Mouse (Mus musculus) heart, postnatal 0 days (tissue): ENCODE results near the gene Mog.

Experiments used
- CTCF ChIP-seq: IDR thresholded peaks from 2 replicates; pipeline ENCODE4 v1.5.1; 2016; ENCODE audit warnings: antibody characterized with exemption, control low read depth, low read depth
- EP300 ChIP-seq: IDR thresholded peaks from 2 replicates; pipeline ENCODE4 v1.6.1; 2016; ENCODE audit warnings: antibody characterized with exemption, low read depth

DNA sequence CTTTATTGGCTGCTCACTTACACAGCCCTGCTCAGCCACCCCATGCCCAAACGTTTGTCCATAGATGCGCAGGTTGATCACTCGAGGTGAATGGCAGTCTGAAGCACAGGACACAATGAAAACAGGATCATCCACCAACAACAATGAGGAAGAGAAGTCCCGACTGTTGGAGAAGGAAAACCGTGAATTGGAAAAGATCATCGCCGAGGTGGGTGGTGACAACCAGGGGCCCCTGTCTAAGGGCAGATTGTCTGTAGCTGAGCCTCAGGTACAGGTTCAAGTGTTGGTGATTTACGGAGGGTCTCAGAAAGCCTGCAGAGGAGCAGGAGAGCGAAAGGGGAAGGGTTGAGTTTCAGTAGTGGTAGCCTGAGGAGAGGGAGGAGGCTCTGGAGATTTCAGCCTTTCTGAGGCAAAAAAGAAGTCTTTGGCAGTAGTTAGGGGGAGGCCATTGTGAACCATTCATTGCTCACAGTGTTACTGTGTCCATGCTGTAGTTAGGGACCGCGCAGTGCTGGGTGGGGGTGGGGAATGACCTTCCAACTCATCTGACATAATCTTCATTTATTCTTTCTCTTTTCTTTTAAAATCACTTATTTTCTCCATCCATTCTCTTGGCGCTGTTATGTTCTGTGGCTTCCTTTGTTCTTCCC lies 49.0 kb upstream of the Mog start:
- no peak for TF ChIP-seq CTCF
- TF ChIP-seq EP300 = no peak
